Mouse (Mus musculus) gastrocnemius, adult 18-20 months (tissue): Measurements from ENCODE around the gene Usp22. TPM values are rescaled to one million over a fixed set of nuclear protein-coding genes. Genes with fewer than 3 reads are reported as not detected.

ENCODE experiments used
- DNase-seq: peaks from one replicate; pipeline ENCODE4 v3.0.0; 2021; ENCODE audit warnings: low spot score
- long read RNA-seq, 2 experiments: library from polyadenylated mRNA; stranded (forward); transcript quantifications; one replicate each; pipeline ENCODE4 v2.0.0; 2021
- total RNA-seq, 2 experiments: library from RNA; stranded (reverse); gene quantifications; 2 replicates each; pipeline ENCODE4 v1.2.3; 2021

Gene Usp22
- 10 to 100 TPM; 12.9 to 15.6 TPM for total RNA-seq
- long read RNA-seq, experiment 1, full-length matches to known transcripts = 11 of 15 reads
- long read RNA-seq, experiment 1, partial matches to known transcripts = 1 of 15 reads
- long read RNA-seq, experiment 1, other reads (novel, unspliced or antisense) = 3 of 15 reads
- long read RNA-seq, experiment 2, full-length matches to known transcripts = 8 of 12 reads
- long read RNA-seq, experiment 2, partial matches to known transcripts = 0 of 12 reads
- long read RNA-seq, experiment 2, other reads (novel, unspliced or antisense) = 4 of 12 reads

GRCm38 (mm10) chr11:61174821-61175658, at the start of gene Usp22:
Gene Usp22, minus strand, starts transcription at chr11:61175055.
- peak; percentile 100 for DNase-seq

- no peak for DNase-seq
Observed at GRCm38 (mm10) chr11:61224234-61224744, 49.4 kb upstream of the Usp22 start.

- peak; percentile 42 for DNase-seq
Observed at GRCm38 (mm10) chr11:61222971-61223745, 48.3 kb upstream of the Usp22 start.

- no peak for DNase-seq
Observed at GRCm38 (mm10) chr11:61222007-61222406, 47.2 kb upstream of the Usp22 start.

- no peak for DNase-seq
Observed at GRCm38 (mm10) chr11:61220156-61220881, 45.5 kb upstream of the Usp22 start.

GRCm38 (mm10) chr11:61215936-61216335, 41.1 kb upstream of the Usp22 start:
- DNase-seq = no peak

- DNase-seq = no peak
Observed at GRCm38 (mm10) chr11:61212102-61212501, 37.2 kb upstream of the Usp22 start.

- DNase-seq = peak; percentile 11
Observed at GRCm38 (mm10) chr11:61208316-61208715, 33.5 kb upstream of the Usp22 start.

- no peak for DNase-seq
Observed at GRCm38 (mm10) chr11:61207487-61208246, 32.8 kb upstream of the Usp22 start, which contains the start of gene Aldh3a1. Gene Aldh3a1, plus strand, starts transcription at chr11:61207537.

GRCm38 (mm10) chr11:61206136-61206535, 31.3 kb upstream of the Usp22 start:
- no peak for DNase-seq

- DNase-seq = no peak
Observed at GRCm38 (mm10) chr11:61205167-61205950, 30.5 kb upstream of the Usp22 start.

GRCm38 (mm10) chr11:61202810-61203209, 28.0 kb upstream of the Usp22 start:
- DNase-seq = no peak

- no peak for DNase-seq
Observed at GRCm38 (mm10) chr11:61202186-61202585, 27.3 kb upstream of the Usp22 start.

GRCm38 (mm10) chr11:61199620-61200362, 24.9 kb upstream of the Usp22 start:
- no peak for DNase-seq

- no peak for DNase-seq
Observed at GRCm38 (mm10) chr11:61197935-61198334, 23.1 kb upstream of the Usp22 start.

GRCm38 (mm10) chr11:61196616-61197353, 21.9 kb upstream of the Usp22 start:
- DNase-seq = no peak

- DNase-seq = peak; percentile 81
Observed at GRCm38 (mm10) chr11:61193392-61193791, 18.5 kb upstream of the Usp22 start.

GRCm38 (mm10) chr11:61192779-61193178, 17.9 kb upstream of the Usp22 start:
- DNase-seq = no peak
